Mouse (Mus musculus) embryonic facial prominence, embryonic 10.5 days (tissue): ENCODE results near the gene Med6. TPM values are rescaled to one million over a fixed set of nuclear protein-coding genes. Genes with fewer than 3 reads are reported as not detected.

Experiments used
- DNase-seq: peaks from one replicate; pipeline ENCODE4 v3.0.0-alpha.2; 2017; ENCODE audit warnings: low spot score
- H3K27ac ChIP-seq: fragments of 300-500 bp; sonication (generic); replicated peaks from 2 replicates; pipeline ENCODE4 v1.5.1; 2016; ENCODE audit warnings: mild to moderate bottlenecking
- H3K27me3 ChIP-seq: fragments of 300-500 bp; sonication (generic); replicated peaks from 2 replicates; pipeline ENCODE4 v1.6.1; 2016; ENCODE audit warnings: low read depth, mild to moderate bottlenecking; ENCODE audit not compliant: poor library complexity, severe bottlenecking
- H3K36me3 ChIP-seq: fragments of 300-500 bp; sonication (generic); replicated peaks from 2 replicates; pipeline ENCODE4 v1.6.1; 2016; ENCODE audit warnings: mild to moderate bottlenecking, moderate library complexity
- H3K4me1 ChIP-seq: fragments of 300-500 bp; sonication (generic); 2 replicates; pipeline ENCODE4 v1.6.1; 2016
- H3K4me3 ChIP-seq: fragments of 300-500 bp; sonication (generic); 2 replicates; pipeline ENCODE4 v1.5.1; 2016; ENCODE audit warnings: mild to moderate bottlenecking, moderate library complexity
- H3K9me3 ChIP-seq: fragments of 300-500 bp; sonication (generic); 2 replicates; pipeline ENCODE4 v1.6.1; 2016; ENCODE audit warnings: mild to moderate bottlenecking
- WGBS: fragments of 180-500 bp; shearing (Covaris S2); methylation state at CpG from one replicate; pipeline ENCODE4 v1.1.7; 2016; 5-methylcytosine and 5-hydroxymethylcytosine counted together
- polyA plus RNA-seq: library from polyadenylated mRNA; unstranded; fragments of >200 nt; fragmentation: Nextera tagmentation; extraction: Ambion mirVana; gene quantifications from 2 replicates; pipeline ENCODE4 v1.2.1, GENCODE M21; 2016

Med6 gene
- polyA plus RNA-seq, 1 experiment from 2014 or later, result 90.9 TPM

DNA sequence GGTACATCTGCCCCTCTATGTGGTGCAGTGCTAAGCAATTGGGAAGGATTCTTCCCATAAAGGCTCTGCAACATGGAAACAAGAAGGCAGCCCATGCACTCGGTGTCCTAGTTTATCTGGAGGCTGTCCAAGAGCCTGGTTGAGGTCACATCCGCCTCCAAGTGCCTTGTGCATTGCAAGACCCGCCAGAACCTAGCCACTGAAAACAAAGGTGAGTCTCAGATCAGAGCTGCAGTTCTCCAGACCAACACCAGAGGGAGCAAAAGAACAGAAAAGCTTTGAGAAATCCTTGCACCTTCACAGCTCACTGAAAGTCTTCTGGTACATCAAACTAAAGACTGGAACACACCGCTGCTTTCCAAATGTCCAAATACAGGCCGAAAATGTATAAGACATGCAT is 24.5 kb upstream of the Med6 start:
- no peaks in the 10 kb centered on the region for H3K36me3 ChIP-seq
- no peak overlapping the region for H3K4me3 ChIP-seq
- DNase-seq, result peak; percentile 78
- no peaks in the 10 kb centered on the region for H3K4me1 ChIP-seq
- H3K27ac ChIP-seq, result no peak overlapping the region
- no peaks in the 10 kb centered on the region for H3K27me3 ChIP-seq
- 22% methylated on average over 5 of the region's 5 CpGs for whole genome bisulfite sequencing
- no peaks in the 10 kb centered on the region for H3K9me3 ChIP-seq

- H3K9me3 ChIP-seq, result no peaks in the 10 kb centered on the region
- no peak overlapping the region for H3K4me3 ChIP-seq
- H3K27me3 ChIP-seq, result no peaks in the 10 kb centered on the region
- no peaks in the 10 kb centered on the region for H3K36me3 ChIP-seq
- H3K4me1 ChIP-seq, result no peaks in the 10 kb centered on the region
- DNase-seq, result no peak
- 81% methylated on average over 7 of the region's 7 CpGs for WGBS
- H3K27ac ChIP-seq, result no peak overlapping the region
Observed at GRCm38 (mm10) chr12:81616980-81617379, 22.2 kb upstream of the Med6 start.

- DNase-seq, result no peak
- Histone ChIP-seq H3K36me3 (no peaks in the 10 kb centered on the region), H3K27ac (no peak overlapping the region), H3K4me1 (no peaks in the 10 kb centered on the region), H3K4me3 (no peak overlapping the region), H3K9me3 (no peaks in the 10 kb centered on the region), H3K27me3 (0 out of 2 replicates have a peak, but pooled peaks cover 4% of the 10 kb centered on the region)
- WGBS, result 83% methylated on average over 6 of the region's 6 CpGs
Observed at GRCm38 (mm10) chr12:81615807-81616206, 21.0 kb upstream of the Med6 start.

- DNase-seq, result no peak
- Histone ChIP-seq H3K9me3 (no peaks in the 10 kb centered on the region), H3K36me3 (no peaks in the 10 kb centered on the region), H3K27ac (no peak overlapping the region), H3K4me1 (no peaks in the 10 kb centered on the region), H3K27me3 (0 out of 2 replicates have a peak, but pooled peaks cover 4% of the 10 kb centered on the region), H3K4me3 (no peak overlapping the region)
Observed at GRCm38 (mm10) chr12:81609445-81609844, 14.6 kb upstream of the Med6 start.

DNA sequence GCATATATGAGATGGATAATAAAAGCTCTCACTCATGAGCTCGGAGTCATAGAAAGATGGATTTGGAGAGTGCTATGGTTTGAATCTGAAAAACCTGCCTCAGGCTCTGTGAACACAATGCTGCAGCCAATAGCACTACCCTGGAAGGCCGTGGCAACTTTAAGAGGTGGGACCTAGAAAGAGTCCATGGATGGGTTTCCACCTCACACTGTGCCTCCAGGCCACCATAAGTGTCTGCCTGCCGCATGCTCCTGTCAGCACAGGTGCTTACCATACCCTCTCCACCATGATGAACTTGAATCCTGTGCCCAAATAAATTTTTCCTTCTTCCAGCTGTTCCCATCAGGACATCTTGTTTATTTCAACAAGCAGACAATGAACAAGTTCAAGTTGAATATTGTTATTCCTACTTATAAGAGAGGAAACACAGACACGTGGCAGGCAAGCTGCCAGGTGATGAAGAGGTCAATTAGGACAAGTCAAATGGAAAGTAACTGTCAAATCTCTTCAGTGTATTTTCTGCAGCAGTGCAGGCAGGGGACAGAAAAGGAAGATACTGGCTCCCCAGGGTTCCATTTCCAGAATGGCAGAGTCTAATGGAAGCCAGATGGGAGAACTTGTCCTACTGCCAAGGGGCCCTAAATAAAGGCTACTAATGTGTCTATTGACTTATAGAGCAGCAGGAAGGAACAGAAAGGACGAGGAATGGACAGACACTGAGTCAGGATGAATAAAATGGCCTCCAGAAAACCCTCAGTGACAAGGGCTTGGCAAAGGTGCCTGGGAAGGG is 10.4 kb upstream of the Med6 start:
- H3K36me3 ChIP-seq, result no peaks in the 10 kb centered on the region
- H3K27me3 ChIP-seq, result no peaks in the 10 kb centered on the region
- no peak overlapping the region for H3K27ac ChIP-seq
- no peak for DNase-seq
- H3K4me3 ChIP-seq, result no peak overlapping the region
- no peaks in the 10 kb centered on the region for H3K9me3 ChIP-seq
- WGBS, result 55% methylated on average over 5 of the region's 5 CpGs
- H3K4me1 ChIP-seq, result no peaks in the 10 kb centered on the region

DNA sequence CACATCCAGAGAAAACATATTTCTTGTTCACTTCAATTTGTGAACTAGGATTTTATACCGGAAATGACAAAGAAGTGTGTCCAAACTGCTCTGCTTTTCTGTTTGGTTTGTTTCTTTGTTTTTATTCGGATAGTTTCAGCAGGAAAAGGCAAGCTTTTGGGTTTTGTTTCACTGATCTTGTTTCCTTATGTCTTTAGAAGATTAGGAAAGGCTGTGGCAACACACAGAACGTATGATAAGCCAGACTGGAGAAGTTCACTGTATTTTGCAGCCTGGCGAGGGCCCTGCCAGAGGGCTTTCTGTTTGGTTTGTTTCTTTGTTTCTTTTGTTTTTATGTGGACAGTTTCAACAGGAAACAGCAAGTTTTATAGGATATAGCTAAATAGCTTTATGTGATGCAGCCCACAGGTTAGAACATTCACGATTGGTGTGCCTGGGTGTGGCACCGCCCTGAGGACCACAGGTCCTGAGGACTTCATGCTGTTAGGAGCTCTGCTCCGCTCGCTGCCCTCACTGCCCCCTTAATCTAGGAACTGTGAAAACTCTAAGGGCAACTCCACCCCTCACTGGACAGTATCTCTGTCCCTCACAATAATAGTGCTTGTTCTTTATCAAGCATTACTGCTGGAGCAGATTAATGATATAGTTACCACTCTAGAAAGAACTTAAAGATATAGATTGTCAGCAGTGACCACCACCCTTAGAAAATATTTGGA is 1.9 kb upstream of the Med6 start:
- Histone ChIP-seq H3K9me3 (no peaks in the 10 kb centered on the region), H3K27ac (no peak overlapping the region), H3K4me3 (no peak overlapping the region), H3K27me3 (no peaks in the 10 kb centered on the region), H3K36me3 (no peaks in the 10 kb centered on the region), H3K4me1 (peaks cover 7% of the 10 kb centered on the region; the same call in 1 of the 2 replicates)
- WGBS, result 80% methylated on average over 8 of the region's 8 CpGs
- no peak for DNase-seq

- no peak within 1 kb of the TSS for H3K27ac ChIP-seq
- no peaks in the 10 kb centered on the region for H3K9me3 ChIP-seq
- no peak for DNase-seq
- H3K27me3 ChIP-seq, result no peaks in the 10 kb centered on the region
- H3K4me1 ChIP-seq, result no peaks in the 10 kb centered on the region
- 93% methylated on average over 1 of the region's 1 CpGs for WGBS
- H3K36me3 ChIP-seq, result peaks cover 30% of the 10 kb centered on the region
- no peak within 1 kb of the TSS for H3K4me3 ChIP-seq
Observed at GRCm38 (mm10) chr12:81568374-81568773, 26.4 kb downstream of the Med6 start, which contains the start of gene Adam21. Adam21 (minus strand) TSS chr12:81568474.

- Histone ChIP-seq H3K36me3 (peaks cover 26% of the 10 kb centered on the region), H3K9me3 (no peaks in the 10 kb centered on the region), H3K4me1 (no peaks in the 10 kb centered on the region), H3K27ac (no peak overlapping the region), H3K27me3 (no peaks in the 10 kb centered on the region), H3K4me3 (no peak overlapping the region)
- WGBS, result 90% methylated on average over 5 of the region's 5 CpGs
- no peak for DNase-seq
Observed at GRCm38 (mm10) chr12:81567931-81568330, 26.9 kb downstream of the Med6 start.

GRCm38 (mm10) chr12:81564173-81564572 is 30.6 kb downstream of the Med6 start:
- 93% methylated on average over 3 of the region's 3 CpGs for WGBS
- no peaks in the 10 kb centered on the region for H3K9me3 ChIP-seq
- H3K4me1 ChIP-seq, result no peaks in the 10 kb centered on the region
- H3K27ac ChIP-seq, result no peak overlapping the region
- no peak for DNase-seq
- H3K36me3 ChIP-seq, result no peaks in the 10 kb centered on the region
- H3K4me3 ChIP-seq, result no peak overlapping the region
- no peaks in the 10 kb centered on the region for H3K27me3 ChIP-seq

DNA sequence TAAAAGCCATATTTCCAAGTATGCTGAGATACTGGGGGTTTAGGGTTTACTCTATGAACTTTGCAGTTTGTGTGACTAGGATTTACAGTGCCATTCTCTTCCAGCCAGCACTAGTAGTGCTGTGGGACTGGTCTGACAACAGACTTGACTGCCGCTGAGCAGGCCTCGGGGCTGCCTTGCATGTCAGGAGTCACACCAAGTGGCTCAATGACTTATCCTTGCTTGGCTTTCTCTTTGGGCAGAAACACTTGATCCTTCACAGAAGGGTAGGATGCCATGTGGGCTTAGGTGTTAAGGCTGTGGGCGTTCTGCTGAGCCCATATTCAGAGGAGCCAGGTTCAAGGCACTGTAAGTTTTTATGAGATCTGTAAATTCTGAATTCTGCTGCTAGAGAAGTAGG is 45.5 kb downstream of the Med6 start:
- H3K9me3 ChIP-seq, result no peaks in the 10 kb centered on the region
- no peak for DNase-seq
- H3K27ac ChIP-seq, result no peak overlapping the region
- 89% methylated on average over 3 of the region's 3 CpGs for WGBS
- no peaks in the 10 kb centered on the region for H3K4me1 ChIP-seq
- H3K27me3 ChIP-seq, result no peaks in the 10 kb centered on the region
- H3K36me3 ChIP-seq, result no peaks in the 10 kb centered on the region
- H3K4me3 ChIP-seq, result no peak overlapping the region

GRCm38 (mm10) chr12:81547163-81547562 is 47.6 kb downstream of the Med6 start:
- 73% methylated on average over 4 of the region's 4 CpGs for WGBS
- H3K9me3 ChIP-seq, result no peaks in the 10 kb centered on the region
- no peaks in the 10 kb centered on the region for H3K27me3 ChIP-seq
- H3K36me3 ChIP-seq, result no peaks in the 10 kb centered on the region
- DNase-seq, result no peak
- H3K4me1 ChIP-seq, result no peaks in the 10 kb centered on the region
- no peak overlapping the region for H3K27ac ChIP-seq
- no peak overlapping the region for H3K4me3 ChIP-seq

GRCm38 (mm10) chr12:81533029-81533419 is 61.8 kb downstream of the Med6 start:
- H3K4me3 ChIP-seq, result peak overlapping the region; percentile 87
- no peak for DNase-seq
- peaks cover 16% of the 10 kb centered on the region for H3K4me1 ChIP-seq
- no peaks in the 10 kb centered on the region for H3K27me3 ChIP-seq
- 36% methylated on average over 4 of the region's 4 CpGs for WGBS
- H3K27ac ChIP-seq, result peak overlapping the region; percentile 81
- H3K9me3 ChIP-seq, result no peaks in the 10 kb centered on the region
- no peaks in the 10 kb centered on the region for H3K36me3 ChIP-seq
